Mouse (Mus musculus) yolk sac, embryonic 10.5 days (tissue): Measurements from ENCODE around the gene Ciao2a.

Experiments used
- DNase-seq: peaks from one replicate; pipeline ENCODE4 v3.0.0-alpha.2; 2017; ENCODE audit warnings: low spot score

Ciao2a gene

GRCm38 (mm10) chr9:66126456-66127192, at the start of gene Ciao2a, which contains the start of gene Snx1:
TSS of gene Ciao2a (plus strand) at chr9:66126611.
TSS of gene Snx1 (minus strand) at chr9:66126587.
- DNase-seq, result peak; percentile 97

- DNase-seq, result no peak
These were observed 48.3 kb upstream of the Ciao2a start for GRCm38 (mm10) chr9:66078072-66078471.

GRCm38 (mm10) chr9:66078493-66078892, 47.9 kb upstream of the Ciao2a start:
- DNase-seq, result no peak

- no peak for DNase-seq
These were observed 45.5 kb upstream of the Ciao2a start for GRCm38 (mm10) chr9:66080804-66081459.

- no peak for DNase-seq
These were observed 44.4 kb upstream of the Ciao2a start for GRCm38 (mm10) chr9:66081999-66082398.

GRCm38 (mm10) chr9:66084171-66084570, 42.2 kb upstream of the Ciao2a start:
- DNase-seq, result no peak

GRCm38 (mm10) chr9:66087062-66087461, 39.3 kb upstream of the Ciao2a start:
- no peak for DNase-seq

GRCm38 (mm10) chr9:66088411-66088810, 38.0 kb upstream of the Ciao2a start:
- DNase-seq, result no peak

GRCm38 (mm10) chr9:66090593-66091244, 35.7 kb upstream of the Ciao2a start:
- DNase-seq, result no peak

- DNase-seq, result peak; percentile 20
These were observed 34.8 kb upstream of the Ciao2a start for GRCm38 (mm10) chr9:66091327-66092231.

- DNase-seq, result peak; percentile 74
These were observed 33.7 kb upstream of the Ciao2a start for GRCm38 (mm10) chr9:66092664-66093063.

- no peak for DNase-seq
These were observed 24.8 kb upstream of the Ciao2a start for GRCm38 (mm10) chr9:66101577-66101976.

- no peak for DNase-seq
These were observed 23.7 kb upstream of the Ciao2a start for GRCm38 (mm10) chr9:66102668-66103067.

GRCm38 (mm10) chr9:66104601-66105000, 21.8 kb upstream of the Ciao2a start:
- peak; percentile 37 for DNase-seq

GRCm38 (mm10) chr9:66105168-66105567, 21.2 kb upstream of the Ciao2a start:
- peak; percentile 56 for DNase-seq

- DNase-seq, result peak; percentile 47
These were observed 16.8 kb upstream of the Ciao2a start for GRCm38 (mm10) chr9:66109574-66109973.

- DNase-seq, result peak; percentile 72
These were observed 16.3 kb upstream of the Ciao2a start for GRCm38 (mm10) chr9:66110126-66110525.

GRCm38 (mm10) chr9:66110611-66111379, 15.6 kb upstream of the Ciao2a start:
- peak; percentile 47 for DNase-seq

- no peak for DNase-seq
These were observed 12.1 kb upstream of the Ciao2a start for GRCm38 (mm10) chr9:66114341-66114740.

GRCm38 (mm10) chr9:66116890-66117289, 9.5 kb upstream of the Ciao2a start:
- DNase-seq, result peak; percentile 44

GRCm38 (mm10) chr9:66119498-66119897, 6.9 kb upstream of the Ciao2a start:
- DNase-seq, result no peak
